Mouse (Mus musculus): ENCODE data around the gene Fem1b. TPM values are rescaled to one million over a fixed set of nuclear protein-coding genes. Genes with fewer than 3 reads are reported as not detected.

The Fem1b gene
- polyA plus RNA-seq, 1 experiment from 2014 or later, result 35.2 TPM

DNA sequence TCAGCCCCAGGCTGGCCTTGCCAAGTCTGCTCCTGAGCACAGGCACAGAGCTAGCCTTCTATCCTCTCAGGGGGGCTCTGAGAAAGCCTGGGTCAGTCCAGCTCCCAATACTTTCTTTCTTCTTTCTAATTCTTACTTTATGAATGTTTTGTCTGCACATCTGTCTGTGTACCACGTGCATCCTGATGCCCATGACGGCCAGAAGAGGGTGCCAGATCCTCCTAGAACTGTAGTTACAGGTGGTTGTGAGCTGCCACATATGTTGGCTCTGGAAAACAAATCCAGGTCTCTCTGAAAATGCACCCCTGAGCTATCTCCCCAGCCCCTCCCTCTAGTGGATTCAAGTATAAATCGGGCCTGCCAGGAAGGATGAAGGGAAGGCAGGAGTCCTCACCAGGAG is 52.1 kb downstream of the Fem1b start:
- Histone ChIP-seq H3K27me3 (ENCODE audit: poor library complexity, severe bottlenecking) (peaks cover 13% of the 10 kb centered on the region), H3K4me1 (peaks cover 7% of the 10 kb centered on the region), H3K27ac (no peak overlapping the region), H3K9me3 (no peaks in the 10 kb centered on the region), H3K4me3 (no peak overlapping the region), H3K36me3 (replicated peaks) (no peaks in the 10 kb centered on the region)
- WGBS, result 58% methylated on average over 3 of the region's 3 CpGs
- DNase-seq (ENCODE audit: extremely low spot score, low spot score), result no peak

DNA sequence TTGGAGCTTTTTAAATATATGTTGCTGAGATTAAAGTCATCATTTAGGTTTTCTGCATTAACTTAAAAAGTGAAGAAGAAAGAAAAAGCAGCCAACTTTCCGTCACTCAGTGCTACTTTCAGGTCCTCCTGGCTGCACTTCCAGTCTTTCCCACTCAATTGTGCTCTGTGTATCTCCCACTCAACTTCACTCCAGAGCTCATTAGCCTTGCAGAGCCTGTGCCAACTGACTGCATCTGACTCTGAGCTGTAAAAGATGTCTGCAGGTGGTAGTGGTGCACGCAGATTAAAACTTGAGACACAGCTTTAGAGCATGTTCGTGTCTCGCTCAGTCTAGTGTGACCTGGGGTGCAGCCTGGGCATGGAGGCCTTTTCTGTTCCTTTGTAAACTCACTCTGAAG is 53.4 kb downstream of the Fem1b start:
- no peaks in the 10 kb centered on the region for H3K9me3 ChIP-seq
- peaks cover 6% of the 10 kb centered on the region; the same call in 1 of the 2 replicates for H3K27me3 ChIP-seq (ENCODE audit: poor library complexity, severe bottlenecking)
- DNase-seq (ENCODE audit: extremely low spot score, low spot score), result no peak
- H3K4me3 ChIP-seq, result no peak overlapping the region
- WGBS, result 86% methylated on average over 4 of the region's 4 CpGs
- no peaks in the 10 kb centered on the region for H3K36me3 ChIP-seq (replicated peaks)
- H3K27ac ChIP-seq, result no peak overlapping the region
- peaks cover 2% of the 10 kb centered on the region for H3K4me1 ChIP-seq

DNA sequence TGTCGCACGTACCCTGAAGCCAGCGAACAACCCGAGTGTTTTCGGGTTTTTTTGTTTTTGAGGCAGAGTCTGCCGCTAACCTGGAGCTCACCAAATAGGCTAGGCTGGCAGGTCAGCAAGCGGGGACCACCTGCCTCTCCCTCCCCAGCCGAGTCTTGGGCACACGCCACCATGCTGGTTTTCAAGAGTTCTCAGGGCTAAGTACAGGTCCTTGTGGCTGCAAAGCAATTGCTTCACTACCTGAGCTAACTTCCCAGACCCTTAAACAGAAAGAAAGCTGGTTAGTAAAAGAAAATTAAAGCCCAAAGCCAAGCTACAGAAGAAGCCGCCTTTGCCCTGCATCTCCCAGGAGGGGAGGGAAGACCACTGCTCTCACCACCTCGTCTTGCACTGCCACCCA is 61.4 kb downstream of the Fem1b start:
- DNase-seq (ENCODE audit: extremely low spot score, low spot score), result no peak
- H3K27ac ChIP-seq, result no peak overlapping the region
- no peaks in the 10 kb centered on the region; the same call in 1 of the 2 replicates for H3K36me3 ChIP-seq (replicated peaks)
- H3K4me3 ChIP-seq, result no peak overlapping the region
- H3K4me1 ChIP-seq, result no peaks in the 10 kb centered on the region
- H3K27me3 ChIP-seq (ENCODE audit: poor library complexity, severe bottlenecking), result no peaks in the 10 kb centered on the region
- 87% methylated on average over 11 of the region's 11 CpGs for whole genome bisulfite sequencing
- peaks cover 6% of the 10 kb centered on the region; the same call in 1 of the 2 replicates for H3K9me3 ChIP-seq

DNA sequence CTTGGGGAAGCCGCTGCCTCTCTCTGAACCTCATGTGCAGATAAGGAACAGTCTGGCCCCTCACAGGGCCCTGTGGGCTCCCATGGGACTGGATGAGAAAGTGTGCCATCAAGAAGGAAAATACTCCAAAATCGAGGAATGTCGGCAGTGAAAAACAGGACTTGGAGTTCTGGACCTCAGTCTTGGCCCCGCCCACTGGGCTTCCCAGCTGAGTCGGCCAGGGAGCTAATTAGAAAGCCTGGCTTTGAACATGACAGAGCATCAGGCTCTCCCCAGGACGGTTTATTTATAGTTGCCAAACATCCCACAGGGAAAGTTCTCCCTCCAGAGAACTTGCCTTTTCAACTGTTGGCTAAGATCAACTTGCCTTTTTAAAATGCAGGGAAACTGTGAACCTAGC is 62.1 kb downstream of the Fem1b start:
- no peak for DNase-seq (ENCODE audit: extremely low spot score, low spot score)
- Histone ChIP-seq H3K9me3 (peaks cover 6% of the 10 kb centered on the region; the same call in 1 of the 2 replicates), H3K4me3 (no peak overlapping the region), H3K27me3 (ENCODE audit: poor library complexity, severe bottlenecking) (no peaks in the 10 kb centered on the region), H3K27ac (no peak overlapping the region), H3K4me1 (no peaks in the 10 kb centered on the region), H3K36me3 (replicated peaks) (no peaks in the 10 kb centered on the region; the same call in 1 of the 2 replicates)
- 83% methylated on average over 6 of the region's 6 CpGs for WGBS

DNA sequence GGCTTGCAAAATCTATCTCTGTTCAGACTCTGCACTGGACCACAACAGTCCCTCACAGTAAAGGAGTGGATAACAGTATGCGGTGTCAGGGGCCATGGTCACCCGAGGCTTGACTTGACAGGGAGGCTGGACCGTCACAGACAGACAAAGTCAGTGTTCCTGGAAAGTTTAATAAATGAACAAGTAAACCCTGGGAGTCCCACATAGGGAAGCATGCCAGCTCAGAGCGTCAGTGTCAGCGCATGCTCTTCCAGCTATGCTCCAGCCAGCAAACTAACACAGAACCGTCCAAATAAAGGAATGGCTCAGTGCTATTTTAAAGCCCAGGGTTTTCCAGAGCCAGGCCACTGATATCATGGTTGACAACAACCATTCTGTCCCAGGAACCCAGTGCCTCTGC is 65.1 kb downstream of the Fem1b start:
- Histone ChIP-seq H3K27me3 (ENCODE audit: poor library complexity, severe bottlenecking) (peaks cover 3% of the 10 kb centered on the region; the same call in 1 of the 2 replicates), H3K4me1 (no peaks in the 10 kb centered on the region), H3K9me3 (peaks cover 6% of the 10 kb centered on the region; the same call in 1 of the 2 replicates), H3K36me3 (replicated peaks) (no peaks in the 10 kb centered on the region; the same call in 1 of the 2 replicates), H3K4me3 (no peak overlapping the region), H3K27ac (no peak overlapping the region)
- 93% methylated on average over 6 of the region's 6 CpGs for WGBS
- no peak for DNase-seq (ENCODE audit: extremely low spot score, low spot score)

- peaks cover 3% of the 10 kb centered on the region; the same call in 1 of the 2 replicates for H3K27me3 ChIP-seq (ENCODE audit: poor library complexity, severe bottlenecking)
- no peak overlapping the region for H3K4me3 ChIP-seq
- 51% methylated on average over 7 of the region's 7 CpGs for WGBS
- peak; percentile 51 for DNase-seq (ENCODE audit: extremely low spot score, low spot score)
- no peak overlapping the region for H3K27ac ChIP-seq
- peaks cover 6% of the 10 kb centered on the region; the same call in 1 of the 2 replicates for H3K9me3 ChIP-seq
- no peaks in the 10 kb centered on the region; the same call in 1 of the 2 replicates for H3K36me3 ChIP-seq (replicated peaks)
- H3K4me1 ChIP-seq, result no peaks in the 10 kb centered on the region
These were observed 67.0 kb downstream of the Fem1b start for GRCm38 (mm10) chr9:62744558-62745275.

Other genes starting within 250 kb of the Fem1b start
- gene Itga11, start 134.1 kb downstream of the Fem1b start, polyA plus RNA-seq (2016; fragmentation: Nextera tagmentation; extraction: Ambion mirVana), result 1.2 and 1.4 TPM in 2 replicates
- gene Cln6, start 26.9 kb upstream of the Fem1b start, polyA plus RNA-seq (2016; fragmentation: Nextera tagmentation; extraction: Ambion mirVana), result 14.9 and 16.5 TPM in 2 replicates
- 0.21 and 0.48 TPM in 2 replicates for gene Calml4, start 46.1 kb upstream of the Fem1b start, polyA plus RNA-seq (2016; fragmentation: Nextera tagmentation; extraction: Ambion mirVana)
- 48.9 and 53.7 TPM in 2 replicates for gene Pias1, start 176.0 kb upstream of the Fem1b start, polyA plus RNA-seq (2016; fragmentation: Nextera tagmentation; extraction: Ambion mirVana)